Mouse (Mus musculus) embryonic fibroblast, embryonic 13.5 days (primary cell): ENCODE measurements around the gene Pnkp.

Source experiments
- CTCF ChIP-seq: IDR thresholded peaks from 2 replicates; pipeline ENCODE4 v1.5.1; 2011; ENCODE audit warnings: mild to moderate bottlenecking, control low read depth, low read length, moderate library complexity, borderline replicate concordance; ENCODE audit not compliant: insufficient read depth
- POLR2A ChIP-seq: IDR thresholded peaks from 2 replicates; pipeline ENCODE4 v1.6.1; 2011; ENCODE audit warnings: low read depth, mild to moderate bottlenecking, control low read depth, low read length, moderate library complexity

DNA sequence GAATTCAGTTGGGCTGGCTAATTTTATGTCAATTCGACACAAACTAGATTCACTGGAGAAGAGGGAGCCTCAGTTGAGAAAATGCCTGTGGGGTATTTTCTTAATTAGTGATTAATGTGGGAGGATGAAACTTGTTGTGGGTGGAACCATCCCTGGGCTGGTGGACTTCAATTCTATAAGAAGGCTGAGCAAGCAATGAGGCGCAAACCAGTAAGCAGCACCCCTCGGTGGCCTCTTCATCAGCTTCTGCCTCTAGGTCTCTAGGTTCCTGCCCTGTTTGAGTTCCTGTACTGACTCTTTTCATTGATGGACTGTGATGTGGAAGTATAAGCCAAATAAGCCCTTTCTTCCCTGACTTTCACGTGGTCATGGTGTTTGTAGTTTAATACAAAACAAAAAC lies 46.6 kb upstream of the Pnkp start:
- no peak for TF ChIP-seq POLR2A
- TF ChIP-seq CTCF: no peak
